Mouse (Mus musculus) ES-Bruce4 (cell line): ENCODE measurements at regions not wholly inside any gene's neighbourhood (a gene's known extent, or its start where the extent isn't known, plus 50 kb on each side); places are given as distances from the start of the nearest gene placed in this dataset.

Source experiments
- CTCF ChIP-seq: IDR thresholded peaks from one replicate; pipeline ENCODE4 v1.8.1; 2011; ENCODE audit warnings: low read depth, low read length
- POLR2A ChIP-seq: IDR thresholded peaks from one replicate; pipeline ENCODE4 v1.8.1; 2011; ENCODE audit warnings: low read length; ENCODE audit not compliant: insufficient read depth

GRCm38 (mm10) chr4:3079901-3080300 is 87.2 kb upstream of the Vmn1r2 start:
- TF ChIP-seq CTCF (no peak), POLR2A (no peak)
